Mouse (Mus musculus) heart, embryonic 11.5 days (tissue): Measurements from ENCODE around the gene Skap1. TPM values are rescaled to one million over a fixed set of nuclear protein-coding genes. Genes with fewer than 3 reads are reported as not detected.

Experiments used
- ATAC-seq: fragments of 200-750 bp; cut with Nextera tagmentation; replicated peaks from 2 replicates; pipeline ENCODE4 v1.8.0; 2017; ENCODE audit warnings: moderate library complexity; ENCODE audit not compliant: insufficient number of reproducible peaks, low FRiP score, low TSS enrichment
- H3K27ac ChIP-seq: fragments of 300-500 bp; sonication (generic); 2 replicates; pipeline ENCODE4 v1.5.1; 2014; ENCODE audit warnings: mild to moderate bottlenecking, low read depth, low read length
- H3K27me3 ChIP-seq: fragments of 300-500 bp; sonication (generic); 2 replicates; pipeline ENCODE4 v1.6.1; 2014; ENCODE audit warnings: mild to moderate bottlenecking, low read length, mixed read lengths; ENCODE audit not compliant: control insufficient read depth, insufficient read depth
- H3K36me3 ChIP-seq: fragments of 300-500 bp; sonication (generic); 2 replicates; pipeline ENCODE4 v1.6.1; 2014; ENCODE audit warnings: mild to moderate bottlenecking, low read length, moderate library complexity, mixed read lengths; ENCODE audit not compliant: control insufficient read depth, insufficient read depth
- H3K4me1 ChIP-seq: fragments of 300-500 bp; sonication (generic); 2 replicates; pipeline ENCODE4 v1.6.1; 2014; ENCODE audit warnings: low read length; ENCODE audit not compliant: control insufficient read depth, insufficient read depth
- H3K4me2 ChIP-seq: fragments of 300-500 bp; sonication (generic); 2 replicates; pipeline ENCODE4 v1.6.1; 2014; ENCODE audit warnings: mild to moderate bottlenecking, moderate library complexity
- H3K4me3 ChIP-seq: fragments of 300-500 bp; sonication (generic); 2 replicates; pipeline ENCODE4 v1.5.1; 2014; ENCODE audit warnings: low read depth, low read length
- H3K9ac ChIP-seq: fragments of 300-500 bp; sonication (generic); 2 replicates; pipeline ENCODE4 v1.6.1; 2014; ENCODE audit warnings: mild to moderate bottlenecking, low read depth, low read length, moderate library complexity
- H3K9me3 ChIP-seq: fragments of 300-500 bp; sonication (generic); replicated peaks from 2 replicates; pipeline ENCODE4 v1.6.1; 2016; ENCODE audit warnings: low read length; ENCODE audit not compliant: control insufficient read depth
- WGBS: fragments of 180-500 bp; shearing (Covaris S2); extraction: QIAGEN DNeasy Blood & Tissue Kit; methylation state at CpG from one replicate; pipeline ENCODE4 v1.1.7; 2014; ENCODE audit not compliant: insufficient replicate concordance; 5-methylcytosine and 5-hydroxymethylcytosine counted together
- polyA plus RNA-seq: library from polyadenylated mRNA; unstranded; fragments of >200 nt; fragmentation: Nextera tagmentation; extraction: Ambion mirVana; gene quantifications from 2 replicates; pipeline ENCODE4 v1.2.1, GENCODE M21; 2014

Skap1 gene
- polyA plus RNA-seq, 1 experiment from 2014 or later, result 0.46 TPM

DNA sequence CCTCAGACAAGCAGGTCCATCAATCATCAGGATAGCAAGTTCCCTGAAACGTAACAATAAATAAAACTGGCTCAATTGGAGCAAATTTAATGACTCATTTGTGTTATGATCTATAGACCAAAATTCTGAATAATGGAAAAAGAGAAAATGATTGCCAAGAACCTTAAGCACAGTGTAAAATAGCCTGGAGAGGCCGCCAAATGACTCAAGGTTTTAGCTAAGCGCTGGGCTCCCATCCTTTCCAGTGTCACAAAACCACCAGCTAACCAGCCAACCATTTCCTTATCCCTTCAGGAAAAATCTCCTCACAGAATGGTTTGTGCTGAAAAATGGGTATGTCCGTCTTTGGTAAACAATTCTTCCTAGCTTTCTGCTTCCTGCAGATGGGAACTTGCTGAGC lies 279.5 kb downstream of the Skap1 start:
- no peak for ATAC-seq
- peaks cover 20% of the 10 kb centered on the region for H3K27me3 ChIP-seq
- no peaks in the 10 kb centered on the region for H3K9me3 ChIP-seq
- H3K4me3 ChIP-seq, result no peak overlapping the region
- no peak overlapping the region for H3K27ac ChIP-seq
- H3K4me1 ChIP-seq, result no peaks in the 10 kb centered on the region
- no peak overlapping the region for H3K4me2 ChIP-seq
- WGBS, result 68% methylated on average over 4 of the region's 4 CpGs
- no peaks in the 10 kb centered on the region for H3K36me3 ChIP-seq
- no peak overlapping the region for H3K9ac ChIP-seq

DNA sequence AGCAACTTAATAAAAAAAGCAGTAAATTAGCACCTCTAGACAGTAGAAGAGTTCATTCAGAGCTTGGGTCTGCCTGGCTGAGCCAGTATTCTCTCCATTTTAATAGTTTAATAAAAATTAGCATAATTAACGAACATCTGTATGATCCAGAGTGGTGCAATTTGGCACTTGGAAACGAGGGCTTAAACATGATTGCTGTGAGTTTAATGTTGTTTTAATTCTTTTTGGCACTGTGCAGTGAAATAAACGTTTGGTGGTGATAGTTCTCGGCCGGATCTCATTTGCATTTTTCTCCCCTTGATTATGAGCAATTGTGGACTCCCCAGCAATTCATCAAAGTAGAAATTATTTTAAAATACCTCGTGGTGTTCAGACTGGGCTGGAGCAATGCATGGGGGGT lies 282.3 kb downstream of the Skap1 start:
- WGBS, result 69% methylated on average over 6 of the region's 6 CpGs
- no peak for ATAC-seq

DNA sequence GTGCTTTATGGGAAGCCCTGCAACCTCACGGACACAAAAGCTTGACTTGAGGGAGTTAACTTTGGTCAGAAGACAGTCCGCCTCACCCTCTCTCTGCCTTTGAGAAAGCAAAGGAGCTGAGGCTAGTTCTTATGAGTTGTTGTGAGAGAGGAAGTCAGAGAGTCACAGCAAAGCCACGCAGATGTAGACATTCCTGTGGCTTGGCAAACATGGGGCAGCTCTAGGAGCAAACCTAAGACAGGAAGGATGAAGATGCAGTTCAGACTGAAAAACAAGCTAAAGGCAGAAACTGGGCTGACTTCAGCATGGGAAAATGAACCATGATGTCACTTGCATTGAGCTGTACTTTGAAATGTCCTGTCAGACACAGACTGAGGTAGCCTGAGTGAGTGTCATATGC lies 283.2 kb downstream of the Skap1 start:
- no peak overlapping the region for H3K27ac ChIP-seq
- H3K27me3 ChIP-seq, result peaks cover 12% of the 10 kb centered on the region
- no peaks in the 10 kb centered on the region for H3K9me3 ChIP-seq
- H3K36me3 ChIP-seq, result no peaks in the 10 kb centered on the region
- WGBS, result 60% methylated on average over 3 of the region's 3 CpGs
- no peaks in the 10 kb centered on the region for H3K4me1 ChIP-seq
- no peak overlapping the region for H3K4me2 ChIP-seq
- no peak overlapping the region for H3K9ac ChIP-seq
- H3K4me3 ChIP-seq, result no peak overlapping the region
- ATAC-seq, result no peak

More for the DNA sequence above, 282.3 kb downstream of the Skap1 start:
- H3K9me3 ChIP-seq, result no peaks in the 10 kb centered on the region
- no peaks in the 10 kb centered on the region for H3K4me1 ChIP-seq
- H3K4me3 ChIP-seq, result no peak overlapping the region
- no peak overlapping the region for H3K27ac ChIP-seq
- peaks cover 16% of the 10 kb centered on the region for H3K27me3 ChIP-seq
- no peak overlapping the region for H3K9ac ChIP-seq
- no peaks in the 10 kb centered on the region for H3K36me3 ChIP-seq
- no peak overlapping the region for H3K4me2 ChIP-seq

DNA sequence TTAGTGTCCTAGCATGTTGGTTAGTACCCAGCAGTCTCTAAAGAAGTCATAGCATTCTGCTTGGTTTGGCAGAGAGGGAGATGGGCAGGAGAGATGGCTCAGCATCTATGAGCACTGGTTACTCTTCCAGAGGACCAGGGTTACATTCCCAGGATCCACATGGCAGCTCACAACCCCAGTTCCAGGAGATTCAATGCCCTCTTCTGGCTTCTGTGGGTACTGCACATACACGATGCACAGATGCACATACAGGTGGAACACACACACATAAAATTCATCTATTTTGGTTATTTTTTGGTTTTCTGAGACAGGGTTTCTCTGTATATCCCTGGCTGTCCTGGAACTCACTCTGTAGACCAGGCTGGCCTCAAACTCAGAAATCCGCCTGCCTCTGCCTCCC lies 290.9 kb downstream of the Skap1 start:
- no peaks in the 10 kb centered on the region for H3K27me3 ChIP-seq
- H3K27ac ChIP-seq, result no peak overlapping the region
- H3K9me3 ChIP-seq, result no peaks in the 10 kb centered on the region
- H3K36me3 ChIP-seq, result no peaks in the 10 kb centered on the region
- no peak overlapping the region for H3K4me3 ChIP-seq
- H3K4me1 ChIP-seq, result no peaks in the 10 kb centered on the region
- H3K4me2 ChIP-seq, result no peak overlapping the region
- H3K9ac ChIP-seq, result no peak overlapping the region
- 87% methylated on average over 2 of the region's 2 CpGs for WGBS
- no peak for ATAC-seq

DNA sequence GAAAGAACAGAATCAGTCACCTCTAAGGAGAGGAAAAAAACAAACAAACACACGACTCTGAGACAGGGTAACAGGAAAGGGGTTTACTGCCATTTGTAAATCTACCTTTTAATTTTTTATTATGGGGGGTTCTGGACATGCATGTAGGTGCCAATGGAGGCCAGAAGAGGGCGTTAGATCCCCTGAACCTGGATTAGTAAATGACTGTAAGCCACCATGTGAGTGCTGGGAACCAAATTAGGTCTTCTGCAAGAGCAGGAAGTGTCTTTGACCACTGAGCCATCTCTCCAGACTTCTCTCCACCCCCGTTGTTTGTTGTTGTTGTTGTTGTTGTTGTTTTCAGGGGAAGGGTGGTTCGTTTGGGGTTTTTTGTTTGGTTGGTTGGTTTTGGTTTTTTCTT lies 293.0 kb downstream of the Skap1 start:
- no peak for ATAC-seq

DNA sequence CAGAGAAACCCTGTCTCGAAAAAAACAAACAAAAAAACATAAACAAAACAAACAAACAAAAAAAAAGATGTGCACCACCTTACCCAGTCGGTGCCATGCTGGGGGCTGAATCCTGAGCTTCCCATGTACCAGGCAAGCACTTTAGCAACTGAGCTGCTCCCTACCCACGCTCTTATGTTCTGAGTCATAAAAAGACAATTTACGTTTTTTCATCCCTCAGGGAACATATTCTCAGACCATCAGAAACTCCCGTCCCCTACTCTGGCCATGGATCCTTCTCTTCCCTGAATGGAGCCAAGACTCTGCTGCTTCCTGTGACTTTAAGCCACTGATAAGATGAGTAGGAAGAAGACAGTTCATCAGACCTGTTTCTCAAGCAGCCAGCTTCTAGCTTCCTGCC lies 294.0 kb downstream of the Skap1 start:
- H3K4me3 ChIP-seq, result no peak overlapping the region
- no peaks in the 10 kb centered on the region for H3K9me3 ChIP-seq
- 69% methylated on average over 5 of the region's 5 CpGs for WGBS
- H3K27ac ChIP-seq, result no peak overlapping the region
- ATAC-seq, result no peak
- no peak overlapping the region for H3K4me2 ChIP-seq
- H3K4me1 ChIP-seq, result no peaks in the 10 kb centered on the region
- H3K9ac ChIP-seq, result no peak overlapping the region
- no peaks in the 10 kb centered on the region for H3K36me3 ChIP-seq
- no peaks in the 10 kb centered on the region for H3K27me3 ChIP-seq

More for the DNA sequence above, 293.0 kb downstream of the Skap1 start:
- H3K4me1 ChIP-seq, result no peaks in the 10 kb centered on the region
- no peak overlapping the region for H3K4me2 ChIP-seq
- H3K36me3 ChIP-seq, result no peaks in the 10 kb centered on the region
- H3K9ac ChIP-seq, result no peak overlapping the region
- no peak overlapping the region for H3K27ac ChIP-seq
- no peaks in the 10 kb centered on the region for H3K27me3 ChIP-seq
- H3K9me3 ChIP-seq, result no peaks in the 10 kb centered on the region
- 50% methylated on average over 4 of the region's 4 CpGs for WGBS
- no peak overlapping the region for H3K4me3 ChIP-seq

DNA sequence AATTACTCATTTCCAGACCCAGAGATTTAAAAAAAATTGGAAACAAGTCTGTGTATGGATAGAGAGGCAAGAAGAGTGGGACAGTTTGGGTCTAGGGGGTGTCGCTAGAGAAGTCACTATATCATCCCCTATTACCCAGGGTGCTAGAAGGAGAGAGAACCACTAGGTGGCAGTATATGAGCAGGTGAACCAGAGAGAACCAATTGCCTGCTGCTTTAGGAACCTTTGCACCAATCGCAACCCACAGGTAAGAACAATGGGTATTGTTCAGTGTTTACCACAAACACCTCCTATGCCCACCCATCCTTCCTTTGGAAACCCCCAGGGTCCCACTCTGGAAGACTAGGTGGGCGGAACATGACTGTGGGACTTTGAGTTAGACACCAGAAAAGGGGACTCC lies 295.6 kb downstream of the Skap1 start:
- Histone ChIP-seq H3K9ac (no peak overlapping the region), H3K36me3 (no peaks in the 10 kb centered on the region), H3K4me2 (no peak overlapping the region), H3K27me3 (no peaks in the 10 kb centered on the region), H3K4me3 (no peak overlapping the region), H3K9me3 (no peaks in the 10 kb centered on the region), H3K27ac (no peak overlapping the region), H3K4me1 (no peaks in the 10 kb centered on the region)
- ATAC-seq, result no peak
- WGBS, result 37% methylated on average over 3 of the region's 3 CpGs

DNA sequence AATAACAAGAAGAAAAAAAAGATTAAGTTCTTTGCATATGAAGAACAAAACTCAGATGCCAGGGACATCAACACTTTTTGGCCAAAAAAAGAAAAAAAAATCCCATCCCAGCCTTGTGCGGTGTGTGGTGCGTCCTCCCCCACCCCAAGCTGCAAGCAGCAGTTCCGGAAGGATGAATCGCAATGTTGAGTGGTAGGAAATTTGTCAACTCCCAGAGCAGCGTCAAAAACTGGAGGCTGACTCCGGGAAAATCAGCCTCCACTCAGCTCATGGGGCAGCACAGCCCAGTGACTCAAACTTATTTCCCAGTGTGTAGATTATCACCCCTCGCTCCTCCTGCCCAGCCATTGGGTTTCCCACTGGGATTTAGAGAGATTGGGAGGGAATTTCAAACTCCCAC lies 297.6 kb downstream of the Skap1 start:
- Histone ChIP-seq H3K4me1 (no peaks in the 10 kb centered on the region), H3K9me3 (no peaks in the 10 kb centered on the region), H3K4me2 (no peak overlapping the region), H3K27me3 (no peaks in the 10 kb centered on the region), H3K9ac (no peak overlapping the region), H3K27ac (no peak overlapping the region), H3K4me3 (no peak overlapping the region), H3K36me3 (no peaks in the 10 kb centered on the region)
- no peak for ATAC-seq
- 56% methylated on average over 7 of the region's 7 CpGs for WGBS

DNA sequence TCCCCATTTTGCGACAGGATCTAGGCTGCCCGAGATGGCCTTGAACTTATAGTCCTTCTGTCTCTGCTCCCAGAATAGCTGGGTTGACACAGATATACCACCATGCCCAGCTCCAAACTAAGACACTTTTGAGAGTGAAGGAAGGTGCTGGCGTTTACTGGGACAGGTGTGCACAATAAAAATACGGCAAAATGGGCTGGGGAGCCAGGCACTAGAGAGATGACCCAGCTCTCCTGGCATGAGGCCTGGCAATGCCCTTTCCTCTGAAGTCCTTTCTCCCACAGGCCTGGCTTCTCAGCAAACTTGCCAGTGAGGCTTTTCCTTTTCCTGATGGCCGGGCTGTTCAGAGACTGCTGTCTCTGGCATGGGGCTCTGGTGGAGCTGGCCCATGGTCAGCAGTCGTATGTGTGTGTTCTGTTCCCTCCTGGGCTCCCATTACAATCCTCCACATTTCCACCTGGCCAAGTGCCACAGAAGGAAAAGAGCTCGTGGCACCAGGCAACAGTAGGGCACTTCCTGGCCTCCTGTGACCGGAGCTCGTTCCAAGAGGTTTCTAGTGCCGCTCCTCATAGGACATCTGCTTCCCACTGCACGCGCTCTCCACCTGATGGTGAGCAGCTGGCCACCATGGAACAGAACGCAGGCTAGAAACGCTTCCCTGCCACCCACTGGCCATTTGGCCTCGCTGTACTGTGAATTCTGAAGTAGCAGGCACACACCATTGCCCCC lies 298.5 kb downstream of the Skap1 start:
- no peaks in the 10 kb centered on the region for H3K27me3 ChIP-seq
- H3K36me3 ChIP-seq, result no peaks in the 10 kb centered on the region
- WGBS, result 79% methylated on average over 15 of the region's 15 CpGs
- no peak overlapping the region for H3K4me3 ChIP-seq
- no peak for ATAC-seq
- no peaks in the 10 kb centered on the region for H3K9me3 ChIP-seq
- no peaks in the 10 kb centered on the region for H3K4me1 ChIP-seq
- no peak overlapping the region for H3K27ac ChIP-seq
- H3K4me2 ChIP-seq, result no peak overlapping the region
- no peak overlapping the region for H3K9ac ChIP-seq
